Mouse (Mus musculus): ENCODE data around the gene Bmx.

The Bmx gene

GRCm38 (mm10) chrX:164258057-164258456 lies at the start of gene Bmx:
Gene Bmx, minus strand, starts transcription at chrX:164258193.
- no peak for DNase-seq

- no peak for DNase-seq
Measured at GRCm38 (mm10) chrX:164306250-164306649, 48.3 kb upstream of the Bmx start.

GRCm38 (mm10) chrX:164291147-164291546 lies 33.2 kb upstream of the Bmx start:
- no peak for DNase-seq

- DNase-seq: no peak
Measured at GRCm38 (mm10) chrX:164287077-164287476, 29.1 kb upstream of the Bmx start.

GRCm38 (mm10) chrX:164283808-164284207 lies 25.8 kb upstream of the Bmx start:
- no peak for DNase-seq

- DNase-seq: no peak
Measured at GRCm38 (mm10) chrX:164280918-164281647, 23.1 kb upstream of the Bmx start.

GRCm38 (mm10) chrX:164275536-164275935 lies 17.5 kb upstream of the Bmx start:
- DNase-seq: no peak

GRCm38 (mm10) chrX:164270603-164271002 lies 12.6 kb upstream of the Bmx start:
- DNase-seq: no peak

GRCm38 (mm10) chrX:164269285-164269761 lies 11.3 kb upstream of the Bmx start, which contains the start of gene Pir:
Gene Pir, plus strand, starts transcription at chrX:164269371.
- DNase-seq: peak; percentile 28

GRCm38 (mm10) chrX:164264861-164265260 lies 6.9 kb upstream of the Bmx start:
- no peak for DNase-seq

GRCm38 (mm10) chrX:164262286-164262685 lies 4.3 kb upstream of the Bmx start:
- no peak for DNase-seq

GRCm38 (mm10) chrX:164258662-164259061 lies 669 bp upstream of the Bmx start:
- DNase-seq: no peak

GRCm38 (mm10) chrX:164256527-164256926 lies 1.5 kb downstream of the Bmx start:
- DNase-seq: no peak

GRCm38 (mm10) chrX:164246722-164247121 lies 11.3 kb downstream of the Bmx start:
- no peak for DNase-seq

- DNase-seq: peak; percentile 8
Measured at GRCm38 (mm10) chrX:164245714-164246113, 12.3 kb downstream of the Bmx start.

- DNase-seq: no peak
Measured at GRCm38 (mm10) chrX:164233380-164233779, 24.6 kb downstream of the Bmx start.

GRCm38 (mm10) chrX:164221989-164222388 lies 36.0 kb downstream of the Bmx start:
- no peak for DNase-seq

- no peak for DNase-seq
Measured at GRCm38 (mm10) chrX:164200547-164200946, 57.4 kb downstream of the Bmx start.

GRCm38 (mm10) chrX:164197679-164198078 lies 60.3 kb downstream of the Bmx start:
- DNase-seq: no peak

GRCm38 (mm10) chrX:164189880-164190279 lies 68.1 kb downstream of the Bmx start:
- DNase-seq: no peak

GRCm38 (mm10) chrX:164183844-164184243 lies 74.1 kb downstream of the Bmx start:
- peak; percentile 17 for DNase-seq

GRCm38 (mm10) chrX:164179746-164180145 lies 78.2 kb downstream of the Bmx start:
- peak; percentile 9 for DNase-seq

GRCm38 (mm10) chrX:164178856-164179255 lies 79.1 kb downstream of the Bmx start:
- no peak for DNase-seq

- DNase-seq: peak; percentile 3
Measured at GRCm38 (mm10) chrX:164175780-164176179, 82.2 kb downstream of the Bmx start.

GRCm38 (mm10) chrX:164175311-164175710 lies 82.7 kb downstream of the Bmx start:
- no peak for DNase-seq
